Mouse (Mus musculus) neural tube, embryonic 12.5 days (tissue): Measurements from ENCODE around the gene Lrfn2. TPM values are rescaled to one million over a fixed set of nuclear protein-coding genes. Genes with fewer than 3 reads are reported as not detected.

Source experiments
- ATAC-seq: fragments of 200-750 bp; cut with Nextera tagmentation; 2 replicates; pipeline ENCODE4 v1.8.0; 2017; ENCODE audit warnings: low read depth, mild to moderate bottlenecking, moderate TSS enrichment, moderate library complexity; ENCODE audit not compliant: low FRiP score
- H3K27ac ChIP-seq: fragments of 300-500 bp; sonication (generic); 2 replicates; pipeline ENCODE4 v1.5.1; 2016
- H3K27me3 ChIP-seq: fragments of 300-500 bp; sonication (generic); replicated peaks from 2 replicates; pipeline ENCODE4 v1.6.1; 2016; ENCODE audit warnings: mild to moderate bottlenecking
- H3K36me3 ChIP-seq: fragments of 300-500 bp; sonication (generic); 2 replicates; pipeline ENCODE4 v1.6.1; 2016; ENCODE audit warnings: mild to moderate bottlenecking
- H3K4me1 ChIP-seq: fragments of 300-500 bp; sonication (generic); 2 replicates; pipeline ENCODE4 v1.6.1; 2016
- H3K4me2 ChIP-seq: fragments of 300-500 bp; sonication (generic); replicated peaks from 2 replicates; pipeline ENCODE4 v1.6.1; 2016; ENCODE audit warnings: mild to moderate bottlenecking
- H3K4me3 ChIP-seq: fragments of 300-500 bp; sonication (generic); 2 replicates; pipeline ENCODE4 v1.5.1; 2016
- H3K9ac ChIP-seq: fragments of 300-500 bp; sonication (generic); 2 replicates; pipeline ENCODE4 v1.6.1; 2016; ENCODE audit warnings: mild to moderate bottlenecking
- H3K9me3 ChIP-seq: fragments of 300-500 bp; sonication (generic); 2 replicates; pipeline ENCODE4 v1.6.1; 2016; ENCODE audit warnings: mild to moderate bottlenecking
- WGBS: fragments of 180-500 bp; shearing (Covaris S2); methylation state at CpG from one replicate; pipeline ENCODE4 v1.1.7; 2016; 5-methylcytosine and 5-hydroxymethylcytosine counted together
- polyA plus RNA-seq: library from polyadenylated mRNA; unstranded; fragments of >200 nt; fragmentation: Nextera tagmentation; extraction: Ambion mirVana; gene quantifications from 2 replicates; pipeline ENCODE4 v1.2.1, GENCODE M21; 2016

Lrfn2 gene
- polyA plus RNA-seq, 1 experiment from 2014 or later = 3.8 TPM

- no peaks in the 10 kb centered on the region for H3K27me3 ChIP-seq
- H3K9ac ChIP-seq = no peak overlapping the region
- H3K9me3 ChIP-seq = no peaks in the 10 kb centered on the region
- H3K36me3 ChIP-seq = no peaks in the 10 kb centered on the region
- H3K27ac ChIP-seq = no peak overlapping the region
- H3K4me3 ChIP-seq = no peak overlapping the region
- no peak for ATAC-seq
- peaks cover 4% of the 10 kb centered on the region; the same call in 1 of the 2 replicates for H3K4me1 ChIP-seq
- no peak overlapping the region for H3K4me2 ChIP-seq
- 84% methylated on average over 8 of the region's 8 CpGs for WGBS
Measured at GRCm38 (mm10) chr17:49018774-49019488, 86.8 kb downstream of the Lrfn2 start.

- Histone ChIP-seq H3K27me3 (no peaks in the 10 kb centered on the region), H3K9me3 (no peaks in the 10 kb centered on the region), H3K36me3 (no peaks in the 10 kb centered on the region), H3K9ac (no peak overlapping the region), H3K27ac (no peak overlapping the region), H3K4me1 (peaks cover 19% of the 10 kb centered on the region; the same call in 1 of the 2 replicates), H3K4me2 (no peak overlapping the region), H3K4me3 (no peak overlapping the region)
- 37% methylated on average over 11 of the region's 11 CpGs for WGBS
- 0 out of 2 replicates have a peak, but pooled peaks have one; percentile 26 for ATAC-seq
Measured at GRCm38 (mm10) chr17:49029556-49030268, 97.5 kb downstream of the Lrfn2 start.

- Histone ChIP-seq H3K9me3 (no peaks in the 10 kb centered on the region), H3K27me3 (no peaks in the 10 kb centered on the region), H3K4me3 (no peak overlapping the region), H3K27ac (no peak overlapping the region), H3K4me1 (peaks cover 19% of the 10 kb centered on the region; the same call in 1 of the 2 replicates), H3K9ac (no peak overlapping the region), H3K36me3 (no peaks in the 10 kb centered on the region), H3K4me2 (no peak overlapping the region)
- ATAC-seq = no peak
- WGBS = 85% methylated on average over 7 of the region's 7 CpGs
Measured at GRCm38 (mm10) chr17:49030269-49030615, 98.1 kb downstream of the Lrfn2 start.

- WGBS = 84% methylated on average over 5 of the region's 5 CpGs
- H3K4me2 ChIP-seq = no peak overlapping the region
- no peak overlapping the region for H3K27ac ChIP-seq
- H3K4me3 ChIP-seq = no peak overlapping the region
- ATAC-seq = no peak
- H3K9me3 ChIP-seq = no peaks in the 10 kb centered on the region
- peaks cover 19% of the 10 kb centered on the region; the same call in 1 of the 2 replicates for H3K4me1 ChIP-seq
- no peak overlapping the region for H3K9ac ChIP-seq
- H3K27me3 ChIP-seq = no peaks in the 10 kb centered on the region
- no peaks in the 10 kb centered on the region for H3K36me3 ChIP-seq
Measured at GRCm38 (mm10) chr17:49030841-49031240, 98.7 kb downstream of the Lrfn2 start.

- no peak overlapping the region for H3K4me3 ChIP-seq
- 83% methylated on average over 8 of the region's 8 CpGs for WGBS
- no peaks in the 10 kb centered on the region for H3K36me3 ChIP-seq
- no peak for ATAC-seq
- H3K27me3 ChIP-seq = no peaks in the 10 kb centered on the region
- H3K4me2 ChIP-seq = no peak overlapping the region
- no peak overlapping the region for H3K27ac ChIP-seq
- peaks cover 18% of the 10 kb centered on the region; the same call in 1 of the 2 replicates for H3K4me1 ChIP-seq
- H3K9ac ChIP-seq = no peak overlapping the region
- H3K9me3 ChIP-seq = no peaks in the 10 kb centered on the region
Measured at GRCm38 (mm10) chr17:49031790-49032189, 99.6 kb downstream of the Lrfn2 start.

GRCm38 (mm10) chr17:49033276-49033675 is 101.1 kb downstream of the Lrfn2 start:
- no peak overlapping the region for H3K9ac ChIP-seq
- no peak for ATAC-seq
- no peaks in the 10 kb centered on the region for H3K9me3 ChIP-seq
- H3K27me3 ChIP-seq = 0 out of 2 replicates have a peak, but pooled peaks cover 4% of the 10 kb centered on the region
- no peak overlapping the region for H3K4me3 ChIP-seq
- H3K27ac ChIP-seq = no peak overlapping the region
- H3K4me2 ChIP-seq = no peak overlapping the region
- no peaks in the 10 kb centered on the region for H3K36me3 ChIP-seq
- 0 out of 2 replicates have a peak, but pooled peaks cover 12% of the 10 kb centered on the region for H3K4me1 ChIP-seq

GRCm38 (mm10) chr17:49033686-49034250 is 101.6 kb downstream of the Lrfn2 start:
- Histone ChIP-seq H3K36me3 (no peaks in the 10 kb centered on the region), H3K27ac (no peak overlapping the region), H3K4me2 (no peak overlapping the region), H3K4me3 (no peak overlapping the region), H3K4me1 (0 out of 2 replicates have a peak, but pooled peaks cover 12% of the 10 kb centered on the region), H3K27me3 (0 out of 2 replicates have a peak, but pooled peaks cover 4% of the 10 kb centered on the region), H3K9me3 (no peaks in the 10 kb centered on the region), H3K9ac (no peak overlapping the region)
- WGBS = 32% methylated on average over 5 of the region's 5 CpGs
- ATAC-seq = no peak

GRCm38 (mm10) chr17:49035052-49035451 is 102.9 kb downstream of the Lrfn2 start:
- H3K4me1 ChIP-seq = 0 out of 2 replicates have a peak, but pooled peaks cover 7% of the 10 kb centered on the region
- no peak overlapping the region for H3K4me2 ChIP-seq
- 39% methylated on average over 6 of the region's 6 CpGs for WGBS
- no peak overlapping the region for H3K4me3 ChIP-seq
- no peak for ATAC-seq
- H3K36me3 ChIP-seq = no peaks in the 10 kb centered on the region
- no peak overlapping the region for H3K9ac ChIP-seq
- H3K27me3 ChIP-seq = 0 out of 2 replicates have a peak, but pooled peaks cover 4% of the 10 kb centered on the region
- no peak overlapping the region for H3K27ac ChIP-seq
- no peaks in the 10 kb centered on the region for H3K9me3 ChIP-seq

- H3K4me3 ChIP-seq = no peak overlapping the region
- WGBS = 79% methylated on average over 8 of the region's 8 CpGs
- H3K9ac ChIP-seq = no peak overlapping the region
- H3K27me3 ChIP-seq = 0 out of 2 replicates have a peak, but pooled peaks cover 4% of the 10 kb centered on the region
- no peaks in the 10 kb centered on the region for H3K9me3 ChIP-seq
- 0 out of 2 replicates have a peak, but pooled peaks cover 7% of the 10 kb centered on the region for H3K4me1 ChIP-seq
- no peak overlapping the region for H3K4me2 ChIP-seq
- no peaks in the 10 kb centered on the region for H3K36me3 ChIP-seq
- no peak for ATAC-seq
- H3K27ac ChIP-seq = no peak overlapping the region
Measured at GRCm38 (mm10) chr17:49037163-49037950, 105.2 kb downstream of the Lrfn2 start.

- H3K4me2 ChIP-seq = no peak overlapping the region
- H3K27me3 ChIP-seq = peaks cover 7% of the 10 kb centered on the region
- no peak overlapping the region for H3K27ac ChIP-seq
- no peaks in the 10 kb centered on the region for H3K9me3 ChIP-seq
- WGBS = 3% methylated on average over 11 of the region's 11 CpGs
- no peaks in the 10 kb centered on the region for H3K36me3 ChIP-seq
- H3K4me3 ChIP-seq = no peak overlapping the region
- H3K4me1 ChIP-seq = peaks cover 16% of the 10 kb centered on the region; the same call in 1 of the 2 replicates
- no peak overlapping the region for H3K9ac ChIP-seq
- peak; percentile 96 for ATAC-seq
Measured at GRCm38 (mm10) chr17:49043806-49044640, 111.8 kb downstream of the Lrfn2 start.

GRCm38 (mm10) chr17:49047921-49048320 is 115.7 kb downstream of the Lrfn2 start:
- Histone ChIP-seq H3K27me3 (peaks cover 7% of the 10 kb centered on the region), H3K4me1 (peaks cover 16% of the 10 kb centered on the region; the same call in 1 of the 2 replicates), H3K9me3 (no peaks in the 10 kb centered on the region), H3K36me3 (no peaks in the 10 kb centered on the region), H3K4me3 (no peak overlapping the region), H3K27ac (no peak overlapping the region), H3K4me2 (no peak overlapping the region), H3K9ac (no peak overlapping the region)
- ATAC-seq = no peak
- 30% methylated on average over 4 of the region's 4 CpGs for WGBS
